Mouse (Mus musculus): ENCODE results near the gene Derl2. TPM values are rescaled to one million over a fixed set of nuclear protein-coding genes. Genes with fewer than 3 reads are reported as not detected.
A peak's percentile ranks its signal among the peaks of the same experiment; 100 is the strongest.

The Derl2 gene
- total and polyA plus RNA-seq, 2 experiments from 2014 or later = 25.3 to 25.7 TPM

DNA sequence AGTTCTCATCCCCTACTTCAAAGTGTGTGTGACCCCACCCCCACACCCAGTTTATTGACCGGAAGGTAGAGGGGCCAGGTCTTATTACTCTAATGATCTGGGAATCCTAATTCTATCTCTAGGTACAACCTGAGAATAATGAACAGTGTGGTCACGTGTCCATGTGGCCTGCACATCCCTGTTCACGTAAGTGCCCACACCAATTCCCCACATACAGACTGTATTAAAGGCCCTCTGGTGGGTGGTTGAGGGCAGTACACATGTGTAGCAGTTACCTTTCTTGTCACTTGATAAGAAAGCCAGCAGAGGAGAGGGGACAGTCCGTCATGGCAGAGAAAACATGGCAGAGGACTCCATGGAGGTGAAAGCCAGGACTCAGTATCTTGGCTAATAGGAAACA is 45.7 kb downstream of the Derl2 start:
- Histone ChIP-seq H3K9ac (replicated peaks; ENCODE audit: low read length) (no peak overlapping the region), H3K27ac (no peak overlapping the region), H3K36me3 (ENCODE audit: insufficient read depth, low read length) (peaks cover 51% of the 10 kb centered on the region), H3K9me3 (ENCODE audit: low read length) (no peaks in the 10 kb centered on the region), H3K4me1 (ENCODE audit: insufficient read depth, low read length) (no peaks in the 10 kb centered on the region), H3K27me3 (ENCODE audit: insufficient read depth, low read length) (no peaks in the 10 kb centered on the region), H3K4me2 (ENCODE audit: low read depth, low read length) (no peak overlapping the region), H3K4me3 (ENCODE audit: low read length) (no peak overlapping the region)
- DNase-seq (ENCODE audit: low spot score) = peak; percentile 36
- TF ChIP-seq CTCF (IDR thresholded peaks at IDR 0.05; ENCODE audit: low read depth) = peak; percentile 65
- 64% methylated on average over 4 of the region's 4 CpGs for WGBS
- no peak for ATAC-seq

DNA sequence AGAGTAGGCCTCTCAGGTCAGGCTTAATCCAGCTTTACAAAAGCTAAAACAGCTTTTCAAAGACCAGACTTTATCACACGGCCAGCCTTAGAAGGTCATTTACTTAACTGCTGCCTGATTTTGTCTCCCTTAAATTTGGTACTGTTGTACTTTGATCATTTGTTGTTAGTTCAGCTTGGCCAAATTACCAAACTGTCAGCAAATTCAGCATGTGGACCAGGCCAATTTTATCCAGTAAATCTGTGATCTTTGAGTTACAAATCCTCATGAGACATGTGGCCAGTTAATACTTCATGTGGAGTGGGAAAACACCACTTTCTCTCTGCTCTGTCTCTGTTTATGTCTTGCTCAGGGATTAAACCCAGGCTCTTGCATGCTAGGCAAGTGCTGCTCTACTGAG is 47.1 kb downstream of the Derl2 start:
- Histone ChIP-seq H3K9ac (replicated peaks; ENCODE audit: low read length) (no peak overlapping the region), H3K27me3 (ENCODE audit: insufficient read depth, low read length) (no peaks in the 10 kb centered on the region), H3K4me3 (ENCODE audit: low read length) (no peak overlapping the region), H3K9me3 (ENCODE audit: low read length) (no peaks in the 10 kb centered on the region), H3K4me1 (ENCODE audit: insufficient read depth, low read length) (peaks cover 8% of the 10 kb centered on the region; the same call in 1 of the 2 replicates), H3K36me3 (ENCODE audit: insufficient read depth, low read length) (peaks cover 37% of the 10 kb centered on the region), H3K27ac (no peak overlapping the region), H3K4me2 (ENCODE audit: low read depth, low read length) (no peak overlapping the region)
- no peak for TF ChIP-seq CTCF (IDR thresholded peaks at IDR 0.05; ENCODE audit: low read depth)
- ATAC-seq (no peak), DNase-seq (ENCODE audit: low spot score) (no peak)
- 71% methylated on average over 1 of the region's 1 CpGs for WGBS

- Histone ChIP-seq H3K4me1 (ENCODE audit: insufficient read depth, low read length) (peaks cover 8% of the 10 kb centered on the region; the same call in 1 of the 2 replicates), H3K36me3 (ENCODE audit: insufficient read depth, low read length) (peaks cover 28% of the 10 kb centered on the region), H3K9ac (replicated peaks; ENCODE audit: low read length) (peak overlapping the region; percentile 87), H3K27ac (peak overlapping the region; percentile 92), H3K4me2 (ENCODE audit: low read depth, low read length) (peak overlapping the region; percentile 92), H3K27me3 (ENCODE audit: insufficient read depth, low read length) (no peaks in the 10 kb centered on the region), H3K4me3 (ENCODE audit: low read length) (peak overlapping the region; percentile 95), H3K9me3 (ENCODE audit: low read length) (no peaks in the 10 kb centered on the region)
- 16% methylated on average over 24 of the region's 24 CpGs for WGBS
- TF ChIP-seq CTCF (IDR thresholded peaks at IDR 0.05; ENCODE audit: low read depth) = peak; percentile 45
- DNase-seq (ENCODE audit: low spot score) (peak; percentile 58), ATAC-seq (peak; percentile 18; the same call in 1 of the 2 replicates)
Measured at GRCm38 (mm10) chr11:70970560-70971540, 48.8 kb downstream of the Derl2 start.

DNA sequence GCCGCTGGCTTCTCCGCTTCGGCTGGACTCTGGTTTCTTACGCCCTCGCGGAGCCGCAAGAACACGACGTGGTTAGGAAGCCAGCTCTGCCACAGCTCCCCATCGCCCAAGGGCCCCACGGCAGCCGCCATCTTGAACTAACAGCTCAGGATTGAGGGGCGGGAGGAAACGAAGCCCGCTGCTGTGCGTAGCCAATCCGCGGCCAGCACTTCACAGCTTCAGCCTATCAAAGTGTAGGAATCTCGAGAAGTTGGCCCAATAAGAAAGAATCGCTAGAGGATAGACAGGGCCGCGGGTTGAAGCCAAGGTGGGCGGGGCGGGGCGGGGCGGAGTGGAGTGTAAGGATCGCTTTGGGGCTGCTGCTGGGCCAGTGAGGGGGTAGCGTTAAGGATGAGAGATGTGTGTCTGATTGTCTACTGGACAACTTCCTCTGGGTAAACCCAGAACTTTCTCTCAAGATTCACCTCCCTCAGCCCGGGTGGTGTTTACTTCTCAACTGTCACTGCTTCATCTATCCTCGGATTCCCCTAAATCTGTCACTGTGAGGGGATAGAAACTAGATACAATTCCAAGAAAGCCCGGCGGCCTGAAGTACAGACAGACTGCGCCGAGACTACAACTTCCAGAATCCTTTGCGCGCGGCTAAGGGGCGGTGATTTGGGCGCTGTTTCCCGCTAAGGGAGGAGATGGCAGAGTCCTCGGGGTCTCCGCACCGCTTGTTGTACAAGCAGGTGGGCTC is 49.7 kb downstream of the Derl2 start, which contains the start of the genes Nup88 and Rpain:
Gene Nup88 (minus strand): TSS at position 153 of the 739 bp plus-strand sequence.
Gene Rpain (plus strand): TSS at position 393 of the 739 bp plus-strand sequence.
- under 1% methylated on average over 43 of the region's 43 CpGs for WGBS
- Histone ChIP-seq H3K9ac (replicated peaks; ENCODE audit: low read length) (peak within 1 kb of the TSS; percentile 87), H3K9me3 (ENCODE audit: low read length) (no peaks in the 10 kb centered on the region)

GRCm38 (mm10) chr11:70969271-70969794 is 50.3 kb downstream of the Derl2 start:
- H3K4me2 ChIP-seq (ENCODE audit: low read depth, low read length) = peak overlapping the region; percentile 92
- no peak for TF ChIP-seq CTCF (IDR thresholded peaks at IDR 0.05; ENCODE audit: low read depth)
- DNase-seq (ENCODE audit: low spot score) = peak; percentile 31
- 0 out of 2 replicates have a peak, but pooled peaks have one; percentile 3 for ATAC-seq
- H3K4me3 ChIP-seq (ENCODE audit: low read length) = peak overlapping the region; percentile 95
- WGBS = under 1% methylated on average over 25 of the region's 25 CpGs
- H3K36me3 ChIP-seq (ENCODE audit: insufficient read depth, low read length) = peaks cover 31% of the 10 kb centered on the region
- H3K27me3 ChIP-seq (ENCODE audit: insufficient read depth, low read length) = no peaks in the 10 kb centered on the region
- peaks cover 8% of the 10 kb centered on the region; the same call in 1 of the 2 replicates for H3K4me1 ChIP-seq (ENCODE audit: insufficient read depth, low read length)
- peak overlapping the region; percentile 92 for H3K27ac ChIP-seq
- H3K9me3 ChIP-seq (ENCODE audit: low read length) = no peaks in the 10 kb centered on the region
- H3K9ac ChIP-seq (replicated peaks; ENCODE audit: low read length) = peak overlapping the region; percentile 87

More for the DNA sequence above, 49.7 kb downstream of the Derl2 start, which contains the start of the genes Nup88 and Rpain:
- DNase-seq (ENCODE audit: low spot score) (peak; percentile 97), ATAC-seq (peak; percentile 99)
- peak within 1 kb of the TSS; percentile 92 for H3K4me2 ChIP-seq (ENCODE audit: low read depth, low read length)
- TF ChIP-seq CTCF (IDR thresholded peaks at IDR 0.05; ENCODE audit: low read depth) = no peak
- peaks cover 8% of the 10 kb centered on the region; the same call in 1 of the 2 replicates for H3K4me1 ChIP-seq (ENCODE audit: insufficient read depth, low read length)
- H3K27ac ChIP-seq = peak within 1 kb of the TSS; percentile 92
- peak within 1 kb of the TSS; percentile 95 for H3K4me3 ChIP-seq (ENCODE audit: low read length)
- no peaks in the 10 kb centered on the region for H3K27me3 ChIP-seq (ENCODE audit: insufficient read depth, low read length)
- H3K36me3 ChIP-seq (ENCODE audit: insufficient read depth, low read length) = peaks cover 30% of the 10 kb centered on the region

Measured in hindbrain, postnatal 0 days (tissue).